Mouse (Mus musculus) bone marrow macrophage, adult 2 months (primary cell): ENCODE results near the gene Gcnt4.

Source experiments
- CTCF ChIP-seq: IDR thresholded peaks from 2 replicates; pipeline ENCODE4 v1.5.1; 2012; ENCODE audit warnings: low read depth, mild to moderate bottlenecking, low read length, moderate library complexity
- POLR2A ChIP-seq: IDR thresholded peaks from 2 replicates; pipeline ENCODE4 v1.6.1; 2012; ENCODE audit warnings: mild to moderate bottlenecking, low read depth, low read length, borderline replicate concordance

- no peak for TF ChIP-seq CTCF
- no peak for TF ChIP-seq POLR2A
Observed at GRCm38 (mm10) chr13:96911202-96911601, 13.3 kb upstream of the Gcnt4 start.
